Mouse (Mus musculus) adrenal gland, postnatal 36 days (tissue): ENCODE results near the gene Miip. TPM values are rescaled to one million over a fixed set of nuclear protein-coding genes. Genes with fewer than 3 reads are reported as not detected.

Source experiments
- total RNA-seq, 2 experiments: library from RNA; stranded (reverse); gene quantifications; 2 replicates each; pipeline ENCODE4 v1.2.3; 2021

Miip gene
- total RNA-seq, 2 experiments from 2014 or later, result 16.0 to 20.6 TPM

Other genes starting within 250 kb of the Miip start
- gene Zfp979, start 226.3 kb downstream of the Miip start, total RNA-seq, result 1 to 10 TPM; 2.6 to 3.3 TPM
- gene Zfp534, start 166.3 kb downstream of the Miip start, total RNA-seq, result under 1 TPM; 0.16 to 0.36 TPM
- gene Zfp984, start 59.0 kb downstream of the Miip start, total RNA-seq, result 1 to 10 TPM; 3.8 to 6.4 TPM
- gene Zfp933, start 20.4 kb downstream of the Miip start, total RNA-seq, result 10 to 100 TPM; 28.6 to 38.7 TPM
- gene Fv1, start 163 bp upstream of the Miip start, total RNA-seq, result 10 to 100 TPM in 1 of 2 experiments, 1 to 10 TPM in 1; 9.8 to 10.2 TPM
- 100 to 1,000 TPM; 150 to 219 TPM for gene Mfn2, start 35.9 kb upstream of the Miip start, total RNA-seq
- 10 to 100 TPM; 35.1 to 47.1 TPM for gene Plod1, start 68.0 kb upstream of the Miip start, total RNA-seq
- gene 2510039O18Rik, start 72.1 kb upstream of the Miip start, total RNA-seq, result 10 to 100 TPM; 48.1 to 51.0 TPM
- gene Nppb, start 117.0 kb upstream of the Miip start, total RNA-seq, result 1 to 10 TPM in 1 of 2 experiments, not detected in 1; 2.9 TPM
- not detected for gene Nppa, start 131.9 kb upstream of the Miip start, total RNA-seq
- gene Clcn6, start 170.0 kb upstream of the Miip start, total RNA-seq, result 10 to 100 TPM; 10.0 to 12.6 TPM
- gene Mthfr, start 170.3 kb upstream of the Miip start, total RNA-seq, result 10 to 100 TPM; 29.0 to 54.7 TPM
- gene Agtrap, start 219.2 kb upstream of the Miip start, total RNA-seq, result 10 to 100 TPM; 76.6 to 96.6 TPM